Mouse (Mus musculus) frontal cortex, postnatal 36 days (tissue): ENCODE results near the gene Gm45808.
A peak's percentile ranks its signal among the peaks of the same experiment; 100 is the strongest.
"Not testable (repeated sequence)": the region's sequence is repeated elsewhere in the genome, so short reads cannot be mapped to it uniquely, and the experiment has no call there.

Source experiments
- DNase-seq, 2 experiments: peaks; one replicate each; pipeline ENCODE4 v3.0.0; 2022; ENCODE audit warnings: low spot score in 2 of 2

The Gm45808 gene

GRCm38 (mm10) chr7:45486761-45487415 is at the start of gene Gm45808:
Gene Gm45808 (minus strand): TSS chr7:45486811.
- DNase-seq = no peak

GRCm38 (mm10) chr7:45535676-45536075 is 49.1 kb upstream of the Gm45808 start:
- DNase-seq = no peak

- DNase-seq = no peak
These were observed 44.0 kb upstream of the Gm45808 start for GRCm38 (mm10) chr7:45530643-45531042.

- DNase-seq = no peak
These were observed 42.9 kb upstream of the Gm45808 start for GRCm38 (mm10) chr7:45529461-45529860.

GRCm38 (mm10) chr7:45527169-45527568 is 40.6 kb upstream of the Gm45808 start:
- not testable (repeated sequence) for DNase-seq

GRCm38 (mm10) chr7:45526474-45527120 is 40.0 kb upstream of the Gm45808 start:
- no peak for DNase-seq

- DNase-seq = peak; percentile 96 to 97
These were observed 39.3 kb upstream of the Gm45808 start, which contains the start of the genes Ppp1r15a and Plekha4 for GRCm38 (mm10) chr7:45525809-45526473. Gene Ppp1r15a (minus strand): TSS chr7:45526268. Gene Plekha4 (plus strand): TSS chr7:45526330.

- no peak for DNase-seq
These were observed 38.4 kb upstream of the Gm45808 start for GRCm38 (mm10) chr7:45524841-45525621.

- DNase-seq = no peak
These were observed 37.1 kb upstream of the Gm45808 start for GRCm38 (mm10) chr7:45523678-45524170.

- DNase-seq = no peak
These were observed 36.5 kb upstream of the Gm45808 start for GRCm38 (mm10) chr7:45522957-45523676.

GRCm38 (mm10) chr7:45522194-45522752 is 35.7 kb upstream of the Gm45808 start:
- no peak for DNase-seq

GRCm38 (mm10) chr7:45521728-45522184 is 35.1 kb upstream of the Gm45808 start:
- peak; percentile 88 to 94 for DNase-seq

GRCm38 (mm10) chr7:45520605-45521004 is 34.0 kb upstream of the Gm45808 start:
- DNase-seq = no peak

- DNase-seq = no peak
These were observed 32.9 kb upstream of the Gm45808 start for GRCm38 (mm10) chr7:45519345-45520120.

- no peak for DNase-seq
These were observed 32.0 kb upstream of the Gm45808 start for GRCm38 (mm10) chr7:45518618-45519017.

GRCm38 (mm10) chr7:45516846-45517245 is 30.2 kb upstream of the Gm45808 start:
- DNase-seq = not testable (repeated sequence)

- DNase-seq = no peak
These were observed 28.8 kb upstream of the Gm45808 start for GRCm38 (mm10) chr7:45515436-45515835.

GRCm38 (mm10) chr7:45514411-45514810 is 27.8 kb upstream of the Gm45808 start:
- DNase-seq = no peak

GRCm38 (mm10) chr7:45509912-45510787 is 23.5 kb upstream of the Gm45808 start, which contains the start of gene Nucb1:
Gene Nucb1 (minus strand): TSS chr7:45510406.
- peak; percentile 88 to 92 for DNase-seq
